Mouse (Mus musculus) layer of hippocampus, postnatal 14 days (tissue): Measurements from ENCODE around the gene Cope. TPM values are rescaled to one million over a fixed set of nuclear protein-coding genes. Genes with fewer than 3 reads are reported as not detected.
A peak's percentile ranks its signal among the peaks of the same experiment; 100 is the strongest.

Source experiments
- DNase-seq, 2 experiments: peaks; one replicate each; pipeline ENCODE4 v3.0.0; 2021 to 2022; ENCODE audit warnings: low spot score in 2 of 2, mixed read lengths in 1 of 2
- total RNA-seq, 2 experiments: library from RNA; stranded (reverse); gene quantifications; 2 replicates each; pipeline ENCODE4 v1.2.3; 2021

Cope gene
- total RNA-seq, 2 experiments from 2014 or later, result 134 to 148 TPM

GRCm38 (mm10) chr8:70300881-70301280 lies 1.4 kb upstream of the Cope start:
- DNase-seq, result no peak

GRCm38 (mm10) chr8:70302901-70303300 lies 583 bp downstream of the Cope start:
- no peak for DNase-seq

- no peak for DNase-seq
These were observed 7.0 kb downstream of the Cope start for GRCm38 (mm10) chr8:70309311-70309710.

GRCm38 (mm10) chr8:70313399-70313798 lies 11.1 kb downstream of the Cope start:
- DNase-seq, result no peak

GRCm38 (mm10) chr8:70315624-70316510 lies 13.5 kb downstream of the Cope start, which contains the start of gene Cers1:
Gene Cers1, plus strand, starts transcription at chr8:70315775.
- DNase-seq, result peak; percentile 80 to 89

- peak; percentile 79 to 95 for DNase-seq
These were observed 14.5 kb downstream of the Cope start for GRCm38 (mm10) chr8:70316511-70317504.

GRCm38 (mm10) chr8:70317872-70318271 lies 15.6 kb downstream of the Cope start:
- DNase-seq, result no peak

GRCm38 (mm10) chr8:70323716-70324115 lies 21.4 kb downstream of the Cope start:
- DNase-seq, result no peak

GRCm38 (mm10) chr8:70327512-70327911 lies 25.2 kb downstream of the Cope start:
- DNase-seq, result peak in 1 of 2 experiments; percentile 8

GRCm38 (mm10) chr8:70329124-70329834 lies 27.0 kb downstream of the Cope start, which contains the start of gene Gdf1:
Gene Gdf1, plus strand, starts transcription at chr8:70329817.
- peak in 1 of 2 experiments; percentile 16 for DNase-seq

GRCm38 (mm10) chr8:70329835-70330740 lies 27.8 kb downstream of the Cope start:
- DNase-seq, result no peak

- peak; percentile 62 to 78 for DNase-seq
These were observed 28.5 kb downstream of the Cope start for GRCm38 (mm10) chr8:70330741-70331364.

GRCm38 (mm10) chr8:70331526-70331925 lies 29.2 kb downstream of the Cope start:
- no peak for DNase-seq

- peak; percentile 77 to 78 for DNase-seq
These were observed 30.0 kb downstream of the Cope start for GRCm38 (mm10) chr8:70332070-70332877.

GRCm38 (mm10) chr8:70332878-70333202 lies 30.5 kb downstream of the Cope start:
- DNase-seq, result no peak

GRCm38 (mm10) chr8:70338931-70339330 lies 36.6 kb downstream of the Cope start:
- no peak for DNase-seq

- peak in 1 of 2 experiments; percentile 55 for DNase-seq
These were observed 38.3 kb downstream of the Cope start for GRCm38 (mm10) chr8:70340659-70341058.

GRCm38 (mm10) chr8:70342007-70342406 lies 39.7 kb downstream of the Cope start:
- DNase-seq, result no peak

GRCm38 (mm10) chr8:70343076-70343475 lies 40.8 kb downstream of the Cope start:
- DNase-seq, result no peak
